Mouse (Mus musculus) heart, embryonic 11.5 days (tissue): ENCODE data around the gene Hsd3b7. TPM values are rescaled to one million over a fixed set of nuclear protein-coding genes. Genes with fewer than 3 reads are reported as not detected.
A peak's percentile ranks its signal among the peaks of the same experiment; 100 is the strongest.

Experiments
- ATAC-seq: fragments of 200-750 bp; cut with Nextera tagmentation; replicated peaks from 2 replicates; pipeline ENCODE4 v1.8.0; 2017; ENCODE audit warnings: moderate library complexity; ENCODE audit not compliant: insufficient number of reproducible peaks, low FRiP score, low TSS enrichment
- H3K27ac ChIP-seq: fragments of 300-500 bp; sonication (generic); 2 replicates; pipeline ENCODE4 v1.5.1; 2014; ENCODE audit warnings: mild to moderate bottlenecking, low read depth, low read length
- H3K27me3 ChIP-seq: fragments of 300-500 bp; sonication (generic); 2 replicates; pipeline ENCODE4 v1.6.1; 2014; ENCODE audit warnings: mild to moderate bottlenecking, low read length, mixed read lengths; ENCODE audit not compliant: control insufficient read depth, insufficient read depth
- H3K36me3 ChIP-seq: fragments of 300-500 bp; sonication (generic); 2 replicates; pipeline ENCODE4 v1.6.1; 2014; ENCODE audit warnings: mild to moderate bottlenecking, low read length, moderate library complexity, mixed read lengths; ENCODE audit not compliant: control insufficient read depth, insufficient read depth
- H3K4me1 ChIP-seq: fragments of 300-500 bp; sonication (generic); 2 replicates; pipeline ENCODE4 v1.6.1; 2014; ENCODE audit warnings: low read length; ENCODE audit not compliant: control insufficient read depth, insufficient read depth
- H3K4me2 ChIP-seq: fragments of 300-500 bp; sonication (generic); 2 replicates; pipeline ENCODE4 v1.6.1; 2014; ENCODE audit warnings: mild to moderate bottlenecking, moderate library complexity
- H3K4me3 ChIP-seq: fragments of 300-500 bp; sonication (generic); 2 replicates; pipeline ENCODE4 v1.5.1; 2014; ENCODE audit warnings: low read depth, low read length
- H3K9ac ChIP-seq: fragments of 300-500 bp; sonication (generic); 2 replicates; pipeline ENCODE4 v1.6.1; 2014; ENCODE audit warnings: mild to moderate bottlenecking, low read depth, low read length, moderate library complexity
- H3K9me3 ChIP-seq: fragments of 300-500 bp; sonication (generic); replicated peaks from 2 replicates; pipeline ENCODE4 v1.6.1; 2016; ENCODE audit warnings: low read length; ENCODE audit not compliant: control insufficient read depth
- WGBS: fragments of 180-500 bp; shearing (Covaris S2); extraction: QIAGEN DNeasy Blood & Tissue Kit; methylation state at CpG from one replicate; pipeline ENCODE4 v1.1.7; 2014; ENCODE audit not compliant: insufficient replicate concordance; 5-methylcytosine and 5-hydroxymethylcytosine counted together
- polyA plus RNA-seq: library from polyadenylated mRNA; unstranded; fragments of >200 nt; fragmentation: Nextera tagmentation; extraction: Ambion mirVana; gene quantifications from 2 replicates; pipeline ENCODE4 v1.2.1, GENCODE M21; 2014

The Hsd3b7 gene
- polyA plus RNA-seq, 1 experiment from 2014 or later, result 18.1 TPM

DNA sequence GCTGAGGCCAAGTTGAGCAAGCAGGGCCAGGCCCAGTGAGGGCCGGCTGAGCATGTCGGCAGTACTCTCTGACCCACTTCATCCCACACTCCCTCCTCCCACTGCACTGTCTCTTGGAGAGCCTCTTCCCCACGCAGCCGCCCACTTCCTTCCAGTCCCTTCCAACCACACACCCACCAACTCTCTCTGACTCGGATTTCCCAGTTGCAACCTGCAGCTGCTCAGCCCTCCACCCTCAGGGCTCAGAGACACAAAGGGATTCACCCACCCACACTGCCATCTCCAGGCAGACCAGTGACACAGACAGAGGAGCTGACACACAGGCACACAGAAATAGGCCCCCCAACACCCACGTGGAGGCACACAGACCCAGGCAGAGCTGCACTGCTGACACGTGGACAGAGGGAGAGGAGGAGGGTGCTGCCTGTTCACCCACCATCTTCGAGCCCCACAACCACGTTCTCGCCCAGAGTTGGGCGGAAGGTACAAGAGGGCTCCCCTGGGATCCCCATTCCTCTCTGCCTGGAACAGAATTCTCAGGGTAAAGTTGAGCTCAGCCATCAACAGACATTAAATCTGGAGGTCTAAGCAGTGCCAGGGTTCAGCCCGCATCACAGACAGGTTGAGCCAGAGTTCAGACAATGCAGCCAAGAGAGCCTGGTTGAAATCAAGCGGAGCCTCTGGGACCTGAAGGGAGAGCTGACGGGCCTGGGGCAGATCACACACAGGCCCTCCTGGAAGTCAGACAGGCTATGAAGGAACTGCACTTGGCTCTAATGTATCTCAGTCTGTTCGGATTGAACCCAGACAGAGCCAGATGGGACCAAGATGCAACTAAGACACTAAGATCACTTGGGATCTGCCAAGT lies 15.8 kb downstream of the Hsd3b7 start:
- no peaks in the 10 kb centered on the region for H3K27me3 ChIP-seq
- H3K4me1 ChIP-seq, result 0 out of 2 replicates have a peak, but pooled peaks cover 2% of the 10 kb centered on the region
- 58% methylated on average over 15 of the region's 15 CpGs for WGBS
- no peaks in the 10 kb centered on the region for H3K9me3 ChIP-seq
- H3K4me3 ChIP-seq, result no peak overlapping the region
- no peaks in the 10 kb centered on the region for H3K36me3 ChIP-seq
- H3K9ac ChIP-seq, result peak overlapping the region; percentile 34; the same call in 1 of the 2 replicates
- no peak overlapping the region for H3K4me2 ChIP-seq
- no peak for ATAC-seq
- no peak overlapping the region for H3K27ac ChIP-seq

- no peaks in the 10 kb centered on the region for H3K36me3 ChIP-seq
- H3K4me2 ChIP-seq, result no peak overlapping the region
- 66% methylated on average over 7 of the region's 7 CpGs for WGBS
- ATAC-seq, result no peak
- no peaks in the 10 kb centered on the region for H3K27me3 ChIP-seq
- H3K9me3 ChIP-seq, result no peaks in the 10 kb centered on the region
- H3K27ac ChIP-seq, result no peak overlapping the region
- 0 out of 2 replicates have a peak, but pooled peaks cover 2% of the 10 kb centered on the region for H3K4me1 ChIP-seq
- no peak overlapping the region for H3K4me3 ChIP-seq
- no peak overlapping the region for H3K9ac ChIP-seq
Observed at GRCm38 (mm10) chr7:127817053-127817452, 16.6 kb downstream of the Hsd3b7 start.

DNA sequence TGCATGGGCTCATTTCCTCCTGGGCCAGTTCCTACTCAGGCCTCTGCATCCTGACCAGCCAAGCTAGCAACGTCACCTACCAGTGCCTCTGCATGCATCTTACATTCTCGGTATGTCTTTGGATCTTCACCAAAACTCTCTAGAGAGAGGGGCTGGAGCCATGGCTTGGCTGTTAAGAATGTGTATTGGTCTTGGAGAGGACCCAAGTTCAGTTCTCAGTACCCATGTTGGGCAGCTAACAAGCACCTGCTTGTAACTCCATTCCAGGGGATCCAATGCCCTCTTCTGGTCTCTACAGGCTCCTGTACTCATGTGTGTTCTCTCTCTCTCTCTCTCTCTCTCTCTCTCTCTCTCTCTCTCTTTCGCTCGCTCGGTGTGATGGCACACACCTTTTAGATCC lies 17.4 kb downstream of the Hsd3b7 start:
- H3K4me1 ChIP-seq, result 0 out of 2 replicates have a peak, but pooled peaks cover 2% of the 10 kb centered on the region
- H3K9me3 ChIP-seq, result no peaks in the 10 kb centered on the region
- no peak overlapping the region for H3K4me2 ChIP-seq
- no peaks in the 10 kb centered on the region for H3K27me3 ChIP-seq
- H3K36me3 ChIP-seq, result no peaks in the 10 kb centered on the region
- no peak overlapping the region for H3K9ac ChIP-seq
- WGBS, result 83% methylated on average over 5 of the region's 5 CpGs
- no peak overlapping the region for H3K27ac ChIP-seq
- H3K4me3 ChIP-seq, result no peak overlapping the region
- no peak for ATAC-seq

GRCm38 (mm10) chr7:127820836-127821509 lies 20.6 kb downstream of the Hsd3b7 start:
- Histone ChIP-seq H3K27ac (no peak overlapping the region), H3K27me3 (peaks cover 3% of the 10 kb centered on the region; the same call in 1 of the 2 replicates), H3K4me3 (no peak overlapping the region), H3K4me2 (no peak overlapping the region), H3K4me1 (peaks cover 8% of the 10 kb centered on the region; the same call in 1 of the 2 replicates), H3K9ac (no peak overlapping the region), H3K9me3 (no peaks in the 10 kb centered on the region), H3K36me3 (no peaks in the 10 kb centered on the region)
- 57% methylated on average over 13 of the region's 13 CpGs for WGBS
- ATAC-seq, result no peak

DNA sequence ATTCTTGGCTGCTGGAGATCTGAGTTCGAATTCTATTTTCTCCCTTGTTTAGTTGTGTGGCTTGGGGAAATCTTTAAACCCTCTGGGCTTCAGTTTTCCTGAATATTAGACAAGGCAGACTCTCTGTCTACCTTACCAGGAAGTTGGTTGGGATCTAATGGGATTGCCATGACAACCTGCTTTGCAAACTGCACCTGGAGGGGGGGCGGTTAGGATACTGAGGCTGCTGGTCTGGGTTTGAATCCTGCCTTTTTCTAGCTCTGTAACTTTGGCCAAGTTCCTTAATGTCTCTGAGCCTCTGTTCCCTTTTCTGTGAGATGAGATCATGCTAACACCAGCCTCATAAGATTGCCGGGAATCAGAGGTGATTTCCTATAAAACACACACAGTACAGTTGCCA lies 22.1 kb downstream of the Hsd3b7 start:
- Histone ChIP-seq H3K36me3 (no peaks in the 10 kb centered on the region), H3K4me1 (peaks cover 8% of the 10 kb centered on the region; the same call in 1 of the 2 replicates), H3K4me2 (no peak overlapping the region), H3K4me3 (no peak overlapping the region), H3K27ac (no peak overlapping the region), H3K9ac (no peak overlapping the region), H3K27me3 (peaks cover 3% of the 10 kb centered on the region; the same call in 1 of the 2 replicates), H3K9me3 (no peaks in the 10 kb centered on the region)
- WGBS, result 77% methylated on average over 3 of the region's 3 CpGs
- ATAC-seq, result no peak

GRCm38 (mm10) chr7:127823236-127824171 lies 23.1 kb downstream of the Hsd3b7 start:
- no peaks in the 10 kb centered on the region for H3K36me3 ChIP-seq
- H3K4me3 ChIP-seq, result peak overlapping the region; percentile 54
- no peak overlapping the region for H3K27ac ChIP-seq
- peaks cover 8% of the 10 kb centered on the region; the same call in 1 of the 2 replicates for H3K4me1 ChIP-seq
- no peak; the same call in 1 of the 2 replicates for ATAC-seq
- peak overlapping the region; percentile 80 for H3K4me2 ChIP-seq
- H3K9me3 ChIP-seq, result no peaks in the 10 kb centered on the region
- peak overlapping the region; percentile 66 for H3K9ac ChIP-seq
- peaks cover 3% of the 10 kb centered on the region; the same call in 1 of the 2 replicates for H3K27me3 ChIP-seq
- WGBS, result 68% methylated on average over 11 of the region's 11 CpGs

DNA sequence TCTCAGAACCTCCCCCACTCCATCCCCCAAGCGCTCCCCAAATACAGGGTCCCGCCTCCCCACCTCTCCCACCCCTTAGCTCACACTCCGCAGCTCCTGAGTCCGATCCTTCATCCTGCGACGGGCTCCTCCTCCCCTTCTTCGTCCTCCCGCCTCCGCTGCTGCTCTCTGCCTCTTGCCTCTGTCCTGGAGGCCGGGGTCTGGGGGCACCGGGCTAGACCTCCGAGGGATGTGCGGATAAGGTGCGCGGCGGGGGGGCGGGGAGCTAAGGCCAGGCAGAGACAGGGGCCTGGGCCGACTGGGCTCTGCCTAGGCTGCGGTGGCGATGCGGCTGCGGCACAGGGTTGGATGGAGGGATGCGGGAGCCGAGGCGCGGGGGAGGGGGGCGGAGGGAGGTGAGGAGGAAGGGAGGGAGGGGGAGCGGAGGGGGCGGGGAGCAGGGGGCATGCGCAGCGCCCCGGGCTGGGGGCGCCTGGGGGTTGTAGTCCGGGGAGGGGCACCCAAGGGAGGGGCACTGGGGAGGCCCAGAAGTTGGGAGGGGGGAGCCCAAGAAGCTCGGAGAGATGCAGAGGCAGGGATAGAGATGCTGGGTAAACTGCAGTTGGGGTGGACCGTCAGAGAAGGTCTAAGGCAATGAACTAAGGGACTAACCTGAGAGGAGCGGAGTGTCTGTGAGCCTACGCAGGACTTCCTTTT lies 23.9 kb downstream of the Hsd3b7 start, which contains the start of the genes Stx4a and Stx1b:
TSS of gene Stx4a (plus strand) at position 119 of the 696 bp plus-strand sequence.
TSS of gene Stx1b (minus strand) at position 374 of the 696 bp plus-strand sequence.
- Histone ChIP-seq H3K4me2 (peak within 1 kb of the TSS; percentile 80), H3K9ac (peak within 1 kb of the TSS; percentile 66), H3K9me3 (no peaks in the 10 kb centered on the region), H3K27me3 (peaks cover 3% of the 10 kb centered on the region; the same call in 1 of the 2 replicates), H3K36me3 (no peaks in the 10 kb centered on the region), H3K27ac (no peak within 1 kb of the TSS), H3K4me3 (peak within 1 kb of the TSS; percentile 54), H3K4me1 (peaks cover 8% of the 10 kb centered on the region; the same call in 1 of the 2 replicates)
- 5% methylated on average over 26 of the region's 38 CpGs for WGBS
- ATAC-seq, result peak; percentile 44; the same call in 1 of the 2 replicates
